Mouse (Mus musculus): ENCODE results near the gene Slc25a36.

The Slc25a36 gene

DNA sequence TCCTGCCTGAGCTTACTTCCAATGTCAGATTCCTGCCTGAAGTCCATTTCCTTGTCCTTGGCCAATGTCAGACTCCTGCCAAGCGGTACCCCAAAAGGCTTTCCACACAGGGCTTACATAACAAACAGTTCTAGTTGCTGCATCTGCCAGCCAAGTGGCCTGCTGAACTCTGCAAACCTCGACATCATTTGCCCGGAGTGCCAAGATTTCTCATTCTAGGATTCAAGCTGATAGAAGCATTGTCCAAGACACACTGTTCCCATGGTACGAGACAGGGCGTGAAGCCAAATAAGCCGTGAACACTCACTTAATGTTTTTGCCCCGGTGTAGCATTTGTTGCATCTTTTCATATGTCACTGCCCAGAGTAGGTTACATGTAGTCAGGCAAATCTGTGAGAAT, 74.3 kb downstream of the Slc25a36 start:
- DNase-seq = no peak

- DNase-seq = no peak
Measured at GRCm38 (mm10) chr9:97027361-97027760, 83.6 kb downstream of the Slc25a36 start.

DNA sequence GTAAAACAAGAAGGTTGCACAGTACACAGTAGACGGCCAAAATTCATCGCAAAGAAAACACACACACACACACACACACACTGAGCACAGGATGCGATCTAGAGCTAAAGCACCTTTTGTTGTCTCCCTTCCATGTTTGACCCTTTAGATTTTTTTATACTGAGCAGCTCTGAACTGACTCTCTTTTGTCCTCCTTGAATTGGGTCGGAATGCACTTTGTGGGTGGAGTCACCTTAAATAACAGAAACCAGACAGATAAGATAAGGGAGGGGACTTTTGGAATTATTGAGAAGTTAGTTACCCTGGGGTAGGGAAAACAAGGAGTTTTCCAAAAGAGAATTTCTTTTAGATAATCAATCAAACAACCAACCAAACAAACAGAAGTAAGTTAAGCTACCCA, 85.0 kb downstream of the Slc25a36 start:
- no peak for DNase-seq
